Mouse (Mus musculus): ENCODE measurements around the gene Tgm3.

The Tgm3 gene

DNA sequence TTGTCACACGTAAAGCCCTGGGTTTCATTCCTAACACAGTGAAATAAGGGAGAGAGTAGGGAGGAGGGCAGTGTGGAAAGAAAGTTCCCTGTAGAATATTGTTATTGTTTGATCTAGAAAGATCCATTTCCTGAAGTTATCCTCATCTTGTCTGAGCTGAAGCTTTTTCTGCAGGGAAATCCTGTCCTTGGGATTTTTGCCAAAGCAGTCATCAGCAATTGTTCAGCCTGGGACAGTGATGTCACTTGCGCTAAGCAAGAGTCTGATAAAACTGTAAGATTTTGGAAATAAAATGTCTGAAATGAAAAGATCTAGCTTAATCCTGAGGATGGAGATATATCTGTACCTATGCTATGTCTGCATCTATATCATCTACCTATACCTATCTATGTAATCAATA, 58.2 kb downstream of the Tgm3 start:
- DNase-seq (ENCODE audit: low read depth) = no peak

Data from c-Kit-positive CD71-negative TER-119-negative erythroid progenitor cells, embryonic 14.5 days (primary cell).